Mouse (Mus musculus): ENCODE measurements around the gene Iyd. TPM values are rescaled to one million over a fixed set of nuclear protein-coding genes. Genes with fewer than 3 reads are reported as not detected.

Iyd gene
- polyA plus RNA-seq, 1 experiment: not detected

- Histone ChIP-seq H3K36me3 (ENCODE audit: control insufficient read depth, insufficient read depth) (no peaks in the 10 kb centered on the region), H3K27me3 (ENCODE audit: control insufficient read depth, insufficient read depth, insufficient read length) (no peaks in the 10 kb centered on the region), H3ac (ENCODE audit: control insufficient read depth, insufficient read length, low read depth) (no peak overlapping the region), H3K4me3 (ENCODE audit: insufficient read depth, poor library complexity, severe bottlenecking) (no peak overlapping the region), H3K79me2 (ENCODE audit: control insufficient read depth, insufficient read depth) (no peaks in the 10 kb centered on the region), H3K79me3 (ENCODE audit: low read depth) (no peaks in the 10 kb centered on the region)
- TF ChIP-seq FOSL1 (IDR thresholded peaks at IDR 0.05; ENCODE audit: insufficient read depth, low read length, poor library complexity, severe bottlenecking): no peak
- no peak for TF ChIP-seq CTCF (IDR thresholded peaks at IDR 0.05; ENCODE audit: control insufficient read depth, insufficient read depth, insufficient read length)
- TF ChIP-seq MAX (IDR thresholded peaks at IDR 0.05): no peak
- TF ChIP-seq USF1 (IDR thresholded peaks at IDR 0.05; ENCODE audit: low read depth): no peak
- TF ChIP-seq MYOD1 (IDR thresholded peaks at IDR 0.05; ENCODE audit: control insufficient read depth, insufficient read length, low read depth): no peak
- TF ChIP-seq MYOG (IDR thresholded peaks at IDR 0.05; ENCODE audit: control insufficient read depth, extremely low read depth, insufficient read length): no peak
- TF ChIP-seq CEBPB (IDR thresholded peaks at IDR 0.05; ENCODE audit: low read depth): no peak
Measured at GRCm38 (mm10) chr10:3549384-3549783, 9.3 kb downstream of the Iyd start.

- Histone ChIP-seq H3K36me3 (ENCODE audit: control insufficient read depth, insufficient read depth) (no peaks in the 10 kb centered on the region), H3K79me2 (ENCODE audit: control insufficient read depth, insufficient read depth) (no peaks in the 10 kb centered on the region), H3K27me3 (ENCODE audit: control insufficient read depth, insufficient read depth, insufficient read length) (no peaks in the 10 kb centered on the region), H3ac (ENCODE audit: control insufficient read depth, insufficient read length, low read depth) (no peak overlapping the region), H3K4me3 (ENCODE audit: insufficient read depth, poor library complexity, severe bottlenecking) (no peak overlapping the region), H3K79me3 (ENCODE audit: low read depth) (no peaks in the 10 kb centered on the region)
- TF ChIP-seq FOSL1 (IDR thresholded peaks at IDR 0.05; ENCODE audit: insufficient read depth, low read length, poor library complexity, severe bottlenecking): no peak
- TF ChIP-seq MAX (IDR thresholded peaks at IDR 0.05): no peak
- no peak for TF ChIP-seq USF1 (IDR thresholded peaks at IDR 0.05; ENCODE audit: low read depth)
- TF ChIP-seq MYOG (IDR thresholded peaks at IDR 0.05; ENCODE audit: control insufficient read depth, extremely low read depth, insufficient read length): no peak
- TF ChIP-seq CEBPB (IDR thresholded peaks at IDR 0.05; ENCODE audit: low read depth): no peak
- TF ChIP-seq MYOD1 (IDR thresholded peaks at IDR 0.05; ENCODE audit: control insufficient read depth, insufficient read length, low read depth): no peak
- no peak for TF ChIP-seq CTCF (IDR thresholded peaks at IDR 0.05; ENCODE audit: control insufficient read depth, insufficient read depth, insufficient read length)
Measured at GRCm38 (mm10) chr10:3555128-3555527, 15.1 kb downstream of the Iyd start.

GRCm38 (mm10) chr10:3556538-3556937, 16.5 kb downstream of the Iyd start:
- H3K79me2 ChIP-seq (ENCODE audit: control insufficient read depth, insufficient read depth): no peaks in the 10 kb centered on the region
- H3K27me3 ChIP-seq (ENCODE audit: control insufficient read depth, insufficient read depth, insufficient read length): no peaks in the 10 kb centered on the region
- no peaks in the 10 kb centered on the region for H3K79me3 ChIP-seq (ENCODE audit: low read depth)
- no peak overlapping the region for H3K4me3 ChIP-seq (ENCODE audit: insufficient read depth, poor library complexity, severe bottlenecking)
- H3ac ChIP-seq (ENCODE audit: control insufficient read depth, insufficient read length, low read depth): no peak overlapping the region
- no peak for TF ChIP-seq CTCF (IDR thresholded peaks at IDR 0.05; ENCODE audit: control insufficient read depth, insufficient read depth, insufficient read length)
- TF ChIP-seq CEBPB (IDR thresholded peaks at IDR 0.05; ENCODE audit: low read depth): no peak
- TF ChIP-seq USF1 (IDR thresholded peaks at IDR 0.05; ENCODE audit: low read depth): no peak
- TF ChIP-seq FOSL1 (IDR thresholded peaks at IDR 0.05; ENCODE audit: insufficient read depth, low read length, poor library complexity, severe bottlenecking): no peak
- no peak for TF ChIP-seq MAX (IDR thresholded peaks at IDR 0.05)
- TF ChIP-seq MYOG (IDR thresholded peaks at IDR 0.05; ENCODE audit: control insufficient read depth, extremely low read depth, insufficient read length): no peak
- TF ChIP-seq MYOD1 (IDR thresholded peaks at IDR 0.05; ENCODE audit: control insufficient read depth, insufficient read length, low read depth): no peak
- H3K36me3 ChIP-seq (ENCODE audit: control insufficient read depth, insufficient read depth): no peaks in the 10 kb centered on the region

- no peak for TF ChIP-seq MYOG (IDR thresholded peaks at IDR 0.05; ENCODE audit: control insufficient read depth, extremely low read depth, insufficient read length)
- H3K4me3 ChIP-seq (ENCODE audit: insufficient read depth, poor library complexity, severe bottlenecking): no peak overlapping the region
- peaks cover 6% of the 10 kb centered on the region for H3K27me3 ChIP-seq (ENCODE audit: control insufficient read depth, insufficient read depth, insufficient read length)
- H3ac ChIP-seq (ENCODE audit: control insufficient read depth, insufficient read length, low read depth): no peak overlapping the region
- H3K36me3 ChIP-seq (ENCODE audit: control insufficient read depth, insufficient read depth): no peaks in the 10 kb centered on the region
- no peaks in the 10 kb centered on the region for H3K79me2 ChIP-seq (ENCODE audit: control insufficient read depth, insufficient read depth)
- no peaks in the 10 kb centered on the region for H3K79me3 ChIP-seq (ENCODE audit: low read depth)
Measured at GRCm38 (mm10) chr10:3559136-3559535, 19.1 kb downstream of the Iyd start.

GRCm38 (mm10) chr10:3562165-3562564, 22.1 kb downstream of the Iyd start:
- Histone ChIP-seq H3K79me2 (ENCODE audit: control insufficient read depth, insufficient read depth) (no peaks in the 10 kb centered on the region), H3K27me3 (ENCODE audit: control insufficient read depth, insufficient read depth, insufficient read length) (peaks cover 6% of the 10 kb centered on the region), H3K79me3 (ENCODE audit: low read depth) (no peaks in the 10 kb centered on the region), H3K36me3 (ENCODE audit: control insufficient read depth, insufficient read depth) (no peaks in the 10 kb centered on the region), H3K4me3 (ENCODE audit: insufficient read depth, poor library complexity, severe bottlenecking) (no peak overlapping the region), H3ac (ENCODE audit: control insufficient read depth, insufficient read length, low read depth) (no peak overlapping the region)
- TF ChIP-seq FOSL1 (IDR thresholded peaks at IDR 0.05; ENCODE audit: insufficient read depth, low read length, poor library complexity, severe bottlenecking): no peak
- no peak for TF ChIP-seq MYOD1 (IDR thresholded peaks at IDR 0.05; ENCODE audit: control insufficient read depth, insufficient read length, low read depth)
- no peak for TF ChIP-seq CTCF (IDR thresholded peaks at IDR 0.05; ENCODE audit: control insufficient read depth, insufficient read depth, insufficient read length)
- no peak for TF ChIP-seq MAX (IDR thresholded peaks at IDR 0.05)
- TF ChIP-seq MYOG (IDR thresholded peaks at IDR 0.05; ENCODE audit: control insufficient read depth, extremely low read depth, insufficient read length): no peak
- no peak for TF ChIP-seq CEBPB (IDR thresholded peaks at IDR 0.05; ENCODE audit: low read depth)
- no peak for TF ChIP-seq USF1 (IDR thresholded peaks at IDR 0.05; ENCODE audit: low read depth)

- no peaks in the 10 kb centered on the region for H3K36me3 ChIP-seq (ENCODE audit: control insufficient read depth, insufficient read depth)
- H3K79me2 ChIP-seq (ENCODE audit: control insufficient read depth, insufficient read depth): no peaks in the 10 kb centered on the region
- H3K4me3 ChIP-seq (ENCODE audit: insufficient read depth, poor library complexity, severe bottlenecking): no peak overlapping the region
- TF ChIP-seq MYOG (IDR thresholded peaks at IDR 0.05; ENCODE audit: control insufficient read depth, extremely low read depth, insufficient read length) (no peak), CTCF (IDR thresholded peaks at IDR 0.05; ENCODE audit: control insufficient read depth, insufficient read depth, insufficient read length) (no peak)
- no peaks in the 10 kb centered on the region for H3K79me3 ChIP-seq (ENCODE audit: low read depth)
- H3K27me3 ChIP-seq (ENCODE audit: control insufficient read depth, insufficient read depth, insufficient read length): peaks cover 6% of the 10 kb centered on the region
- no peak overlapping the region for H3ac ChIP-seq (ENCODE audit: control insufficient read depth, insufficient read length, low read depth)
Measured at GRCm38 (mm10) chr10:3565126-3565525, 25.1 kb downstream of the Iyd start.

All from C2C12 (cell line).